Mouse (Mus musculus) lung, postnatal 4 days (tissue): ENCODE measurements around the gene Tcirg1.
A peak's percentile ranks its signal among the peaks of the same experiment; 100 is the strongest.

ENCODE experiments used
- DNase-seq, 2 experiments: peaks; one replicate each; pipeline ENCODE4 v3.0.0; 2021

Tcirg1 gene

DNA sequence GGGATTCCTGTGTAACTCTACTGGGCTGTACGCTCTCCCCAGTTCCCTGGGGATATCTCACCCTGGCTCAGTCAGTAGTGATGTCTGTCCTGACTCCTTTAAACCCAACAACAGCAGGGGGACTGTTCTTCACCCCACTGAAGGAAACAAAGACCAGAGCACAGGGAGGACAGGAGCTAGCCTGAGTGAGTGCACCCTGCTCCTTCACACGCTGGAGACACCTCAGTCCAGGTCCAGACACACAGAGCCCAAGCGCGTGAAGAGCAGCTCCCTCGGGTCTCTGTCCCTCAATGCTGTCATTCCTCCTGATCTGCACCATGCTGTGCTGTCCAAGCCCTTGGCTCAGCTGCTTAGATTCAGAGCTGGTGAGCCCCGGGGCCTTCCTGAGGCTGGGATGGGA is 19.8 kb upstream of the Tcirg1 start:
- no peak for DNase-seq

DNA sequence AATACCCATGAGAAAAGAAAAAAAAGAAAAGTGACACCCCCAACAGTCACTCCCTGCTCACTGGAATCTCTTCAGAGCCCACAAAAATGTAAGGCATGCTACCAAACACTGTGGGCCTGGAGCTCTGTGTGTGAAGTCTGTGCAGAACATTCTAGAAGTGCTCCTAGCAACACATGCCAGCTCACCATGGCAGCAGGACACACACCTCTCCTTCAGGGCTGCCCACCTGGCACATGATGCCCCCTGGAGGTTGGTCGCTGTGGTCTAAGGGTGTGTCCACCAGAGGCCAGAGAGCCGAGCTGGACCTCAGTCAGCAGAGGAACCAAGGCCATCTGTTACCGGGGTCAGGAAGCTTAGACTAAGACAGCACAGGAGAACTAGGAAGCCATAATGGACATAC is 19.3 kb upstream of the Tcirg1 start:
- DNase-seq, result peak; percentile 79 to 88

DNA sequence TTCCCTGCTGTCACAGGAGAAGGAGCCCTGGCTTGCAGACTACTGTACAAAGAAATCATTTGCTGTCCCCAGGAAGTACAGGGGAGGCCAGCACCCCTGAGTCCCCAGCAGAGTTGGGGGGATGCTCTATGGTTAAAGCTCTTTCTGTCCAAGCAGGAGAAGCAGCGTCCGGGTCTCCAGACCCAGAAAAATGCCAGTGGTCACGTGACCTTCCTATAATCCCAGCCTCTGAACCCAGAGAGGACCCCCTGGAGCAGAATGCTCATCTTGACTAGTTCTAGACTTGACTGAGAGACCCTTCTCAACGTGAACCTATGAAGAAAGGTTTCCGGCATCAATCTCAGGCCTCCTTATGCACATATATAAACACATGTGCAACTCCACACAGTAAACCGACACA is 18.9 kb upstream of the Tcirg1 start:
- DNase-seq, result no peak

DNA sequence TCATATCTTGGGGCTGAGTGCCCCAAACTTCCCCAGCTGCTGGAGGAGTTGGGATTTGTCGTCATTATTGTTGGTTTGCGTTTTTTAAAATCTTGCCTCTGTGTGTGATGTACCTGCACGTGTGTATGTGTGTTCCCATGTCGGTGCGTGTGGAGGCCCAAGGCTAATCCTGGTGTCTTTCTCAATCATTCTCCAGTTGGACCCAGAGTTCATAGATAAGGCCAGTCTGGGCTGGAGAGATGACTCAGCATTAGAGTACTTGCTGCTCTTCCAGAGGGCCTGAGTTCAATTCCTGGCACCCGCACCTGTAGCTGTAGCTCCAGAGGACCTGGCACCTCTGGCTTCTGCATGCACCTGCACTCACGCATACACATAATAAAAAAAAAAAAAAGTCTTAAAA is 17.9 kb upstream of the Tcirg1 start:
- DNase-seq, result no peak

DNA sequence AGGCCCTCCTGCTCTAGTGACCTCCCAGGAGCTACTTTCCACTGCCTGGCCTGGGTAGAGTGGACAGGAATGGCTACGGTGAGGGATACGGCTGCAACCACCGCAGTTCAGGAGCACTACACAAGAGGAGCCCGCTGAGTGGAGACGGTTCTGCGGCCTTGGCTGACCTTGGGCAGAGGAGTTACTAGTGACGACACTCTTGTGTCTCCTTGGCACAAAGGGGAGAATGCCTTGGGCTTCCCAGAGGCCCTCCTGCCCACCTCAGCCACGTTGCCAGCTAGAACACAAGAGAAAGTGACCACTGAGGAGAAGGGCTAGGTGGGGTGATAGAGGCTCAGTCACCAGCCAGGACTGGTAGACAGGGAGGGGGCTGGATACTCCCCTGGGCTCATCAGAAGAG is 17.3 kb upstream of the Tcirg1 start:
- DNase-seq, result peak in 1 of 2 experiments; percentile 22

DNA sequence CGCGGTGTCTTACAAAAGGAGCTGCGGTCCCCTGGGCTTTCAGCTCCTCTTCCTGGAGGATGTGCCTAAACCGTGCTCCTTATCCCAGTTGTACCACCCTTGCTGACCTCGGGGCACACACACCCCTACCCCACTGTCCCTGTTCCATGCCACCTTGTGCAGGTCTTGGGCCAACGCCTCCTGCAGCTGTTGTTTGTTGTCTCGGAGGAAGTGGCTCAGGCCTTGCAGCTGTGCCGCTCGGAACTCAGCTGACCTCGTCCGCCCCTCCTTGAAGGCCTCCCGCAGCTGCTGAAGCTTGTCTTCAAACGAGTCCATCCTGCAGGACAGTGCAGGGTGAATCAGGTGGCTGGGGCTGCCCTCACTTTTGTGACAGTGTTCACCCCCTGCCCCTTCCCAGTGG is 16.7 kb upstream of the Tcirg1 start:
- peak; percentile 60 to 78 for DNase-seq

DNA sequence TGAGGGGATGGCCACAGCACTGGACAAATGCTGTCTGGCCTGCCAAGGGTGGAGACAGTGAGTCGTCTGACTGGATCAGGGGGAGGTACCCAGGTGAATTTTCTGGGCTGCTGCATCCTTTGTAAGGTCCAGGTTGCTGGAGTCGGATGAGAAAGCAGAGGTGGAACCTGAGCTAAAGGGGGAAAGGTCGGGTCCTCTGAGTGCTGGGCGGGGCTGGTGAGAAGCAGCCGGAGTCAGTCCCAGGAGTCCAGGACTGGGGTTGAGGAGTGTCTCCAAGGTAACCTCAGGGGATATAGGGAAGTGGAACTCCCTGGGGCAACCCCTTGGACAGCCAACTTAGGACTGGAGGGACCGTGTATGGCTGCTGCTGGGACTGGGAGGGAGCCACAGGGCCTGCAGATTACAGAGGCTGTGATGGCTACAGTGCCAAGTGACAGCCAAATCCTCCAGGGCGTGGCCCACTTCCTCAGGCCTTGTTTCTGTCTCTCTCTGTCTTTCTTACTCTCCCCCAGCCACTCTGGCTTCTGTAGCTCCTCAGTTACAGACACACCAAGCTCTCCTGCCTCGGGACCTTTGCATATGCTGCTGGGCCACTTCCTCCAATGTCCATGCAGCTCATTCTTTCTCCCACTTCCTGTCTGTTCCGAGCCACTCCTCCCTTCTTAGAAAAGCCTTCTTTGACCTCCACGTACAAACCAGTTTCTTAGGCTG is 15.9 kb upstream of the Tcirg1 start:
- peak in 1 of 2 experiments; percentile 44 for DNase-seq

DNA sequence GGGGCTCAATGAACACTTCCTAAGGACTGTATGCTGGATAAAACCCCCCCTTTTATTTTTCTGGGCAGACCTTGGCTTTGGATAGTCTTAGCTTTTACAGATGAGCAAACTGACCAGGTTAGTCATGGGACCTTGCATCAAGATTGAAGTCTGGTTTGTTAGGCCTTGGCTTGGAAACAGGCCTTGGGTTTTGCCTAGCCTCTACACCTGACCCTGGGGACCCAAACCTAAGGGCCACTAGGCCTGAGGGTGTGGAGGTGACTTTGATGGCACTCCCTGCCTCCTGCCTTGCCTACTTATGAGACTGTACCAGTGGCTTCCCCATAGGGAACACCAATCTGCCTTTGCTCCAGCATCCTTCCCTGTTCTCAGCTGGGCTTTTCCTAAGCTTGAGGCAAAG is 13.0 kb upstream of the Tcirg1 start:
- DNase-seq, result no peak

DNA sequence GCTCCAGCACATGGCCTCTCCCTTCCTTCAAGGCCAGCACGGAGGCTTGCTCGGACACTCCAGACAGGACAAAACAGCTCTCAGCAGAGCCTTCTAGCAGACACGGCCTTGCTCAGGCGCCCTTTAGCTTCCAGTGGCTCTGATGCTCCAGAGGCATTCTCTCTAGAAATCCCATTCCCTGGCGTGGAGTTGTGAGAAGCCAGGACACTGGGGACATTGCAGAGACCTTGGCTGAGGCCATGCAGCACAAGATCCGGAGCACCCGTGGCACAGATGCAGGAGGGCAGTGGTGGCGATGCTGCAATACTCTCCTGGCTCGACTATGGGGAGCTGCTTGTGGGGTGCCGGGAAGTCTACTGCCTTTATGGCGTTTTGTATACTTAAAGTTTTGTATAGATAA is 9.8 kb upstream of the Tcirg1 start:
- no peak for DNase-seq

DNA sequence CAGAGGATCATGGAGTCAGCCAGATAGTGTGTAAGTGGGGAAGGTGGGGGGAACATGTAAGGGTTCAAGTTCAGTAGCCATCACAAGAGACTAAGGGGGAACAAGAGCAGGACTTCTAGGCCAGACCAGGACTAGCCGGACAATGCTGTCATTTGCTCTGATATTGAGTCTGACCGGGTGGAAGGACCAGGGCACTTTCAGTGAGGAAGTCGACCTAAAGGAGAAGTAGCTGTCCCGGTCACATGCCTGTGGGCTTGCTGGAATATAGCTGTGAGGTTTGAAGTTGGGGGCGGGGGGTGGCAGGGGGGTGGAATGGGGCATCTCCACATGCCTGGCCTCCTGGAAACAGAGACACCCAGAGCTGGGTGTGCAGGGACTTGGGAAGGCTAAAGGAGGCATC is 7.6 kb upstream of the Tcirg1 start:
- no peak for DNase-seq

DNA sequence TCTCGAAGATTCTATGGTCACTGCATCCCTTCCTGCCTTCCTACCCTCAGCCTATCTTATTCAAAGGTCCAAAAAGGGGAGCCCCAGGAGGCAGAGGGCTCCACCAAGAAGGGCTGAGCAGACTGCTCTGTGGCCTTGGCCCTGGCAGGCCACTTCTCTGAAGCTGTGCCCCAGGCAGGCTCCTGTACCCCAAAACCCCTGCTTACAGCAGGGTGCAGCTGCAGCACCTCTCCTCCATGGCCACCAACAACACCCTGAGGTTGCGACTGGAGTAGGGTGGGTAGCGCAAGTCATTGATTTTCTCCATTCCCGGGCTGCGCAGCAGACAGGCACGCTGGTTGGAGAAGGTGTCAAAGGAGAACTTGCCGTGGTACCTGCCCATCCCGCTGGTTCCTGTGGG is 6.8 kb upstream of the Tcirg1 start:
- DNase-seq, result no peak

DNA sequence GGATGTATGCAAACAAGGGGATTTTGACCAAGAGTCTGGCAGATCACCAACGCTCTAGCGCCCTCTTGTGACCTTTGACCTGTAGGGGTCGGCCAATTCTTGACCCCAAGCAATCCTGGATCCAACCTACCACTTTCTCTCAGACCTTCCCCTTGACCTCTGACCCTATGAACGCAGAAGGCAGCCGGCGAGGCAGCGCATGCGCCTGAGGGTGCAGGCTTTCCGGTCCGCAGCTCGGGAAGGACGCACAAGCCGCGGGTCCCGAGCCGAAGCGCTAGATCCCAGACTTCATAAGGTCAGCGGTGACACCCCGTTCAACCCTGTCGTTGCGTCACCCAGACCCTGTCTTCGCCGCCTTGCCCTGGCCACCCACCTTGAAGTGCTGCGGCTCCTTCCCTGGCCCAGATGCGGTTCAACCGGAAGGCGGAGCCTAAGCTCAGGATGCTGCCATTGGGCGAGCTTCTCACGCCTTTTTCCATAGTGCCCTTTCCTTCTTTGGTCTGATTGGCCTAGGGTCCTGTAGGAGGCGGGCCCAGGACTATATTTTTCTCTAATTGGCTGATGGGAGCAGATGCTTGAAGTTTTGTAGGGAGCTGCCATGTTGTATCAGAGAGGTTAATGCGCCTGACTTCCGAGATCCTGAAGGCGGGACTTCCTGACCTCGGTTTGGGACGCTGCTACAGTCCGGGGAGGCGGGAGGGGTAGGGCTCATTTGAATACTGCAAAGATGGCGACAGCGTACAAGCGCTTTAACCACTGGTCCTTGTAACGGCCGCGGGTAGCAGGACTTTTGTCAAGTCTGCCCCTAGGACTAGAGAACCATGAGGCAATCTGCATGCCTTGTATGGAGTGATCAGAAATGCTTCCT is 5.6 kb upstream of the Tcirg1 start, which contains the start of gene Ndufs8:
Gene Ndufs8, minus strand, starts transcription at position 438 of the 868 bp plus-strand sequence.
- DNase-seq, result peak; percentile 94 to 95

DNA sequence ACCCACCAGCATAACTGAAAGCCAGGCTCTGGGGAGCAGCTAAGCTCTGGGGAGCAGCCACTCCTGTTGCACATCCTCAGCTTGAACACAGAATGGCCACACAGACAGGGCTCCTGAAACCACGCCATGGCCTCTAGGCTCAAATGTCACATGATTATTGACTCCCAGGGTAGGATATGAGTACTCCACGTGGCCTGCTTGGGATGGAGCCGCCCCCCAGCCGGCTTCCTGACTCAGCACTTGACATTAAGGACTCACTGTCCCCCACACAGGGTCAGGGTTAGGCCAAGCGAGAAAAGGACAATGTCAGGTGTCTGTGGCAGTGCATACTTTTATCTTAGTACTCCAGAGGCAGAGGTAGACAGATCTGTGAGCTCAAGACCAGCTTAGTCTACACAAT is 3.3 kb upstream of the Tcirg1 start:
- DNase-seq, result no peak

DNA sequence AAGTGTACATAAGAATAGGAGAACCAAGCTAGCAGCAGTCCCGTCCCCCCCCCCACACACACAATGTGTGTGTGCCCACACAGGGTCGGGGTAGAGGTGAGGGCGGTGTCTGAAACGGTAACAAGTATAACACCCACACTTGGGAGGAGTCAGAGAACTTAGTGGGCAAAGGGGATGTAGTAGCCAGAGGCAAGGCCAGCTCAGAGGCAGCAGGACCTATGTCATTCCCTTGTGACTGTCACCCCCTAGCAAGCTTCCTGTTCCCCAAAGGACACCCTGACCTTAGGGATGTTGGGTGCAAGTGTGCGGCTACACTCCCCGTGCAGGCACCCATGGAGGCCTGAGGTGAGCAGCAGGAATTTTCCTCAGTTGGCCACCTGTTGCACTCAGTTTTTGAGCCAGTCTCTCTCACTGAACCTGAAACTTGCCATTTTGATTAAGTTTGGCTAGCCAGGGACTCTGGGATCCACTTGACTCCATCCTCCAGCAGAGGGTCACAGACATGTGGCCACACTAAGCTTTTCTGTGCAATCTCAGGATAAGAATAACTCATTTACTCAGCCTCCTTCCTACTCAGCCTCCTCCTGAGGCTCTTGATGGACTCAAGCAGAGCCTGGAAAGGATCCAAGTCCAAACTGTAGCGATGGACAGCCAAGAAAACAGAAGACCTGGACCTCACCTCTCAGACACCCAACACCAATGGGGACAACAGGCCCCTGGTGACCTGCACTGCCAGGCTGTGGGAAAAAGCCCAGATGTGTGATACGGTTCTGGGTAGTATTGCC is 1.1 kb upstream of the Tcirg1 start:
- peak in 1 of 2 experiments; percentile 33 for DNase-seq

DNA sequence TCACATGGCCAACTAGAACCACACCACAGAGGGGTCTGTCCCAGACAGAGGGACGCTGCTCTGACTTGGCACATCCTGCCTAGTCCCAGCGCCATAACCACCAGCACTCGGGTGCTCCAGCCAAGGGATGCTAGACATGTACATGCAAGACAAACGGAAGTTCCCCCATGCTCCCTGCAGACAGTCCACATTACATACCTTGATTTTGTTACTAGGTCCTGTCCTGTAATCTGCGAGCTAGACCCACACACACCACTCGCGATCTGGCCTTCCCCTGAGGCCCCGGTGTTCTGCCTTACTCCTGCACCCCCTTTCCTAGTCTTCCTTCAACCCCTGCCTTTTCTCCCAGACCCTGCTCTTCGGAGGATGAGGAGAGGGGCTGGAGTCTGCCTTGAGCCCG is 607 bp downstream of the Tcirg1 start:
- DNase-seq, result peak in 1 of 2 experiments; percentile 25

DNA sequence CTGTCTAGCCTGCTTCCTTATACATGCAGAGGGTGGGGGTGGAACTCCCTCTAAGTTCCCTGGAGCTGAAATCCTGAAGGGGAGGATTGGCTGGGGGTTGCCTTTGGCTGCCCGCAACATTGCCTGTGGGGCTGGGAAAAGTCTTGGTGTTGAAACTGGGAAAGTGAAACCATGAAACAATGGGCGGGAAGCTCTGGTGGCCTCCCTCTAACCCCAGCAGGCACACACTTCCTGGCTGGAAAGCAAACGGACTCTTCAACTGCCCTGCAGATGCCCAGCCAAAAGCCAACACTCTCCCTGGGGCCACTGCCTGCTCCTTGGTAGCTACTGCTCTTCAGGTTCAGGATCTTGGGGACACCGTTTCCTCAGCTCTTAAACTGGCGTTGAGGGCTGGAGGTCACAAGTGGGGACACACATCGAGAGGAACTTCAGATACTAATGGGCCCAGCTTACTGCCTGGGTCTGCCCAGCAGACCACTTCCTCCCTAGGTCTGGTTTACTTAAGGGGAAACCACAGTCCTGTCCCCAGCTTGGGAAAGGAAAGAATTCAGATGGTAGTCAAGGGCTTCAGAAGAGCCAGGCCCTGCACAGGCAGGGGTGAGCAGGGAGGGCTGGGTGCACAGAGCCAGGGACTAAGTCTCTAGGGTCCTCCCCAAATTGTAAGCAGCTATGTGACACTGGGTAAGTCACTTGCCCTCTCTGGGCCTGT is 1.5 kb downstream of the Tcirg1 start:
- DNase-seq, result peak; percentile 76 to 80

DNA sequence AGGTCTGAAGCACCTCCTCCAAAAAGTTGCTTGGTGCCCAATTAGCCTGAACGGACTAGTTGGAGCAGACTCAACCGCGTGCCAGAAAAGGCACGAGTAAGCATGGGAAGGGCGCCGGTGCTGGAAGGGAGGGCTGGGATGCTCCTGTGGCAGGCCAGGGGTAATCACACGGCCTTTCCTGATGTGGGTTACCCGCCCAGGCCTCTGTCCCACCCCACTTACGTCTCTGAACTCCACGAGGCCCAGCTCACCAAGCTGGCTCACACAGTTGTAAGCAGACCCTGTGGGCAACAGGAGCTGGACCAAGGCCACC is 2.6 kb downstream of the Tcirg1 start:
- peak in 1 of 2 experiments; percentile 34 for DNase-seq

DNA sequence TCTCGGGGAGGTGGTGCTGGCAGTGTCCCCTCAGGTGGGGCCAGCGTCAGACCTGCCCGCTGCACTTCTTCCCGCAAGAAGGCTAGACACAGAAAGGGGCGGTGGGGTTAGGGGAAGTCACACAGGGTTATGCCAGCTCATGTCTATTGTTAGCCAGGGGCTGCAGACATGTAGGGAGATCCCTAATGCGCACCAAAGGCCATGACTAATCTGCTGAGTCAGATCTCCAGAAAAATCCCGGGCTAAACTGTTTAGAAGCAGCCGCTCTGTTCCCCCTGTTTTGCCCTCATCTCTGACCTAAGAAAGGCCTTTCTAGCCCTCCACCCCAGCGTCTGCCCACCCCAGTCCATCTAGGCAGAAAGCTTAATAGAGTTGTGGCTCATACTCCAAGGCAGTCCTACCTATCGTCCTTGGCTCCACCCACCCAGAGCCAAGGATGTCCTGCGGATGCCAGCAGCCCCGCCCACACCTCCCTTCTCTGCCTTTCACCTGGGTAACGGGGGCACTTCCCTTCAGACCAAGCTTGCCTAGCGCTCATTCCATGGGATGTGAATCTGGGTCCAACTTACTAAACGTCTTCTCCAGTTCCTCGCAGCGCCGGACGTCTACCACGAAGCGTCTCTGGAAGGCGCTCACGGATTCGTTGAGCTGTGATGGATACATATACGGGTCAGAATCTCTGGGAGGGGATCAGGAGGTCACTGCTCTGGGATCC is 3.1 kb downstream of the Tcirg1 start:
- peak in 1 of 2 experiments; percentile 22 for DNase-seq

DNA sequence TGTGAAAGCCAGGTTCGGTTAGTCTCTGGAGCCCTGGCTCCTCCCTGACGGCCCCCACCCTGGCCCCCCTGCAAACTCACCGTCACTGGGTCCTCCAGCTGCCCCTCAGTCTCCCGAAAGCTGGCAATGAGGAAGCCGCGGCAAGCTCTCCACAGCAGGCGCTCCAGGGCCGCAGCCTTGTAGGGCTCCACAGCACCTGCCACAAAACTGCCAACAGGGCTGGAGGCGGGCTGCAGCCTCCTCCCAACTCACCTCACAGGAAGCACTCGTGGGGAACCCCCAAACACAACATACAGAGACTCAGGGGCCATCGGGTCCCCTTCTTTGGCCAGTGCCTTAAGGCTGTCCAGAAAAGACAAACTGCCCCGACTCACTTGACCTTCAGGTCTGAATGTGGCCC is 4.0 kb downstream of the Tcirg1 start:
- DNase-seq, result peak in 1 of 2 experiments; percentile 26

DNA sequence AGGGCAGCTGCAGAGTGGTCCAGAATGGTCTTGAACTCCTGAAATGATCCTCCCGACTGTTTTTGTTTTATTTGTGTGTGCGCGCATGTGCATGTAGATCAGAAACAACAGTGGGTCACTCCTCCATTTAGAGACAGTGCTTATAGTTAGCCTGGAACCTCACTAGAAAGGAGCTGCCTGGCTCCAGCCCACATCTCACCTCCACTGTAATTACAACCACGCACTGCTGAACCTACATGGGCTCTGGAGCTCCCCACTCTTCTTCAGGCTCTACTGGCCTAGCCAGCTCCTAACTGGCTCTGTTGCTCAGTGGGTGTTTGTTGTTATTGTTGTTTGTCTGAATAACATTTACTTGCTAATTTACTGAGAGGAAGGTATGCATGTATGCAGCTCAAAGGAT is 7.3 kb downstream of the Tcirg1 start:
- no peak for DNase-seq

DNA sequence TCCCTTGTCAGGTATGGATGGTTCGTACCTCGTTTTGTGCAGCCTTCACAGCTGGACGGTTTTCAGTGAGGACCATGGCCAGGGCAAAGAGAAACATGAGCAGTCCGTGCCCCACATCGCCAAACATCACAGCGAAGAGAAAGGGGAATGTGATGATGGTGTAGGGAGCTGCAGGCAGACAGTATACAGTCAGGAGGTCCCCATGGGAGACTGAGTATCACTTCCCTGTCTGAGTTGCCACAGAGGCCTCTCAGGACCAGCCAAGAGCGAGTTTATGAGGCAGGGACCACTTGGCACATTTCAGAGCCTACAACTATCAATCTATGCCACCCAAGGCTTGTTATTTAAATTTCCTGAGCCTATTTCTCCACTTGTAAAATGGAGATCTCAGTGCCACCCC is 8.0 kb downstream of the Tcirg1 start:
- DNase-seq, result peak in 1 of 2 experiments; percentile 17

DNA sequence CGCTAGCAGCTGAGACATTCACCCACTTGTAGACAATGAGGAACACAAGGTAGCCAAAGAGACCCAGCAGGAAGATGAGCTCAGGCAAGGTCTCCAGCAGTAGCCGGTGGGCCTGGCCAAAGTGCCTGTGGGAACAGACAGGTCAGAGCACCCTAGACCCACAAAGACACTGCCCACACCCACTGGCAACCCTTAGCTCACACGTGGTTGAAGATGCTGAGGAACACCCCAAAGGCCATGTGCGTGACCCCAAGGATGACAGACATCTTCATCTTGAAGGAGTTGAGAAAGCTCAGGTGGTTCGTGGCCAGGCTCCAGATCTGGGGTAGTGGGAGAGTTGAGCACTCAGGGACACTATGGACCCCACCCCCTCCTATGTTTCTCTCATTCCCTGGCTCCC is 9.4 kb downstream of the Tcirg1 start:
- peak in 1 of 2 experiments; percentile 18 for DNase-seq
